Mouse (Mus musculus): ENCODE results near the gene Sult2a5. TPM values are rescaled to one million over a fixed set of nuclear protein-coding genes. Genes with fewer than 3 reads are reported as not detected.

The Sult2a5 gene
- polyA plus RNA-seq (2015; fragmentation: Nextera tagmentation; extraction: Ambion mirVana) = not detected in 2 replicates

GRCm38 (mm10) chr7:13623667-13624066 is at the start of gene Sult2a5:
Gene Sult2a5 (plus strand): TSS chr7:13623967.
- Histone ChIP-seq H3K9me3 (replicated peaks; ENCODE audit: control insufficient read depth, low read length) (no peaks in the 10 kb centered on the region; the same call in 1 of the 2 replicates), H3K9ac (ENCODE audit: low read length) (no peak within 1 kb of the TSS), H3K36me3 (ENCODE audit: control insufficient read depth, insufficient read depth) (no peaks in the 10 kb centered on the region), H3K4me3 (ENCODE audit: low read length) (no peak within 1 kb of the TSS), H3K4me2 (ENCODE audit: low read depth, low read length) (no peak within 1 kb of the TSS), H3K4me1 (ENCODE audit: control insufficient read depth, insufficient read depth, low read length) (no peaks in the 10 kb centered on the region), H3K27me3 (ENCODE audit: control insufficient read depth, insufficient read depth, low read length) (no peaks in the 10 kb centered on the region), H3K27ac (ENCODE audit: low read length) (no peak within 1 kb of the TSS)
- ATAC-seq (replicated peaks; ENCODE audit: extremely low read depth, insufficient read depth, low FRiP score) = no peak

Other genes starting within 250 kb of the Sult2a5 start
- not detected in 2 replicates for gene Cabp5, start 225.8 kb upstream of the Sult2a5 start, polyA plus RNA-seq (2015; fragmentation: Nextera tagmentation; extraction: Ambion mirVana)
- gene Bsph1, start 173.1 kb upstream of the Sult2a5 start, polyA plus RNA-seq (2015; fragmentation: Nextera tagmentation; extraction: Ambion mirVana) = not detected in 2 replicates
- gene Bsph2, start 52.9 kb upstream of the Sult2a5 start, polyA plus RNA-seq (2015; fragmentation: Nextera tagmentation; extraction: Ambion mirVana) = not detected in 2 replicates
- not detected in 2 replicates for gene Sult2a2, start 109.5 kb downstream of the Sult2a5 start, polyA plus RNA-seq (2015; fragmentation: Nextera tagmentation; extraction: Ambion mirVana)
- not detected in 2 replicates for gene Sult2a1, start 213.4 kb downstream of the Sult2a5 start, polyA plus RNA-seq (2015; fragmentation: Nextera tagmentation; extraction: Ambion mirVana)